Mouse (Mus musculus) stomach, postnatal 0 days (tissue): ENCODE data around the gene Nckap5. TPM values are rescaled to one million over a fixed set of nuclear protein-coding genes. Genes with fewer than 3 reads are reported as not detected.

Experiments
- ATAC-seq: fragments of 200-750 bp; cut with Nextera tagmentation; 2 replicates; pipeline ENCODE4 v1.8.0; 2017; ENCODE audit not compliant: low FRiP score, low TSS enrichment
- DNase-seq: peaks from one replicate; pipeline ENCODE4 v3.0.0-alpha.2; 2016; ENCODE audit warnings: low spot score
- H3K27ac ChIP-seq: fragments of 300-500 bp; sonication (generic); replicated peaks from 2 replicates; pipeline ENCODE4 v1.5.1; 2014; ENCODE audit warnings: mild to moderate bottlenecking, control low read depth
- H3K27me3 ChIP-seq: fragments of 300-500 bp; sonication (generic); 2 replicates; pipeline ENCODE4 v1.6.1; 2014; ENCODE audit warnings: low read length; ENCODE audit not compliant: control insufficient read depth, insufficient read depth
- H3K36me3 ChIP-seq: fragments of 300-500 bp; sonication (generic); 2 replicates; pipeline ENCODE4 v1.6.1; 2014; ENCODE audit warnings: low read length, mixed read lengths; ENCODE audit not compliant: control insufficient read depth, insufficient read depth
- H3K4me1 ChIP-seq: fragments of 300-500 bp; sonication (generic); replicated peaks from 2 replicates; pipeline ENCODE4 v1.6.1; 2014; ENCODE audit warnings: antibody characterized with exemption; ENCODE audit not compliant: control insufficient read depth, insufficient read depth
- H3K4me2 ChIP-seq: fragments of 300-500 bp; sonication (generic); replicated peaks from 2 replicates; pipeline ENCODE4 v1.6.1; 2014; ENCODE audit warnings: low read depth, mild to moderate bottlenecking, control low read depth, moderate library complexity
- H3K4me3 ChIP-seq: fragments of 300-500 bp; sonication (generic); 2 replicates; pipeline ENCODE4 v1.5.1; 2014; ENCODE audit warnings: low read depth, low read length, control low read depth
- H3K9ac ChIP-seq: fragments of 300-500 bp; sonication (generic); 2 replicates; pipeline ENCODE4 v1.6.1; 2014; ENCODE audit warnings: mild to moderate bottlenecking, low read length, control low read depth, mixed read lengths
- H3K9me3 ChIP-seq: fragments of 300-500 bp; sonication (generic); 2 replicates; pipeline ENCODE4 v1.6.1; 2016; ENCODE audit warnings: low read length; ENCODE audit not compliant: control insufficient read depth
- CTCF ChIP-seq: IDR thresholded peaks from 2 replicates; pipeline ENCODE4 v1.5.1; 2016; ENCODE audit warnings: antibody characterized with exemption, low read depth, mild to moderate bottlenecking, moderate library complexity
- EP300 ChIP-seq: optimal IDR thresholded peaks from 2 replicates; pipeline ENCODE3; 2016; ENCODE audit warnings: antibody characterized with exemption
- WGBS: fragments of 180-500 bp; shearing (Covaris S2); extraction: QIAGEN DNeasy Blood & Tissue Kit; methylation state at CpG from one replicate; pipeline ENCODE4 v1.1.7; 2014; 5-methylcytosine and 5-hydroxymethylcytosine counted together
- polyA plus RNA-seq: library from polyadenylated mRNA; unstranded; fragments of >200 nt; fragmentation: Nextera tagmentation; extraction: Ambion mirVana; gene quantifications from 2 replicates; pipeline ENCODE4 v1.2.1, GENCODE M21; 2015

The Nckap5 gene
- polyA plus RNA-seq, 1 experiment from 2014 or later: 1.9 TPM

GRCm38 (mm10) chr1:126652085-126652484, 178.5 kb downstream of the Nckap5 start:
- Histone ChIP-seq H3K4me3 (no peak overlapping the region), H3K9me3 (no peaks in the 10 kb centered on the region), H3K4me2 (no peak overlapping the region), H3K27ac (no peak overlapping the region), H3K9ac (no peak overlapping the region), H3K27me3 (no peaks in the 10 kb centered on the region), H3K4me1 (no peaks in the 10 kb centered on the region), H3K36me3 (no peaks in the 10 kb centered on the region)
- DNase-seq (no peak), ATAC-seq (no peak)
- WGBS: 57% methylated on average over 2 of the region's 2 CpGs
- no peak for TF ChIP-seq CTCF
- no peak for TF ChIP-seq EP300

- no peaks in the 10 kb centered on the region for H3K36me3 ChIP-seq
- WGBS: 54% methylated on average over 5 of the region's 5 CpGs
- H3K9ac ChIP-seq: no peak overlapping the region
- no peaks in the 10 kb centered on the region for H3K4me1 ChIP-seq
- H3K4me3 ChIP-seq: no peak overlapping the region
- H3K27me3 ChIP-seq: no peaks in the 10 kb centered on the region
- TF ChIP-seq CTCF (no peak), EP300 (no peak)
- no peak overlapping the region for H3K4me2 ChIP-seq
- no peak for ATAC-seq
- no peaks in the 10 kb centered on the region for H3K9me3 ChIP-seq
- H3K27ac ChIP-seq: no peak overlapping the region
- no peak for DNase-seq
These were observed 179.8 kb downstream of the Nckap5 start for GRCm38 (mm10) chr1:126650806-126651205.

- WGBS: 88% methylated on average over 5 of the region's 5 CpGs
- Histone ChIP-seq H3K9me3 (no peaks in the 10 kb centered on the region), H3K36me3 (no peaks in the 10 kb centered on the region), H3K27ac (no peak overlapping the region), H3K4me1 (no peaks in the 10 kb centered on the region), H3K27me3 (no peaks in the 10 kb centered on the region), H3K4me3 (no peak overlapping the region), H3K9ac (no peak overlapping the region), H3K4me2 (no peak overlapping the region)
- TF ChIP-seq CTCF: no peak
- no peak for TF ChIP-seq EP300
- DNase-seq (no peak), ATAC-seq (no peak)
These were observed 187.8 kb downstream of the Nckap5 start for GRCm38 (mm10) chr1:126642751-126643150.

GRCm38 (mm10) chr1:126639463-126639862, 191.1 kb downstream of the Nckap5 start:
- no peaks in the 10 kb centered on the region for H3K36me3 ChIP-seq
- H3K4me1 ChIP-seq: no peaks in the 10 kb centered on the region
- no peaks in the 10 kb centered on the region for H3K27me3 ChIP-seq
- H3K9ac ChIP-seq: no peak overlapping the region
- no peak overlapping the region for H3K4me3 ChIP-seq
- no peak for ATAC-seq
- no peaks in the 10 kb centered on the region for H3K9me3 ChIP-seq
- no peak for TF ChIP-seq CTCF
- TF ChIP-seq EP300: no peak
- no peak overlapping the region for H3K4me2 ChIP-seq
- DNase-seq: no peak
- WGBS: 68% methylated on average over 2 of the region's 2 CpGs
- H3K27ac ChIP-seq: no peak overlapping the region

- DNase-seq (no peak), ATAC-seq (no peak)
- Histone ChIP-seq H3K27me3 (no peaks in the 10 kb centered on the region), H3K4me3 (no peak overlapping the region), H3K36me3 (no peaks in the 10 kb centered on the region), H3K9me3 (no peaks in the 10 kb centered on the region), H3K4me2 (no peak overlapping the region), H3K4me1 (no peaks in the 10 kb centered on the region), H3K27ac (no peak overlapping the region), H3K9ac (no peak overlapping the region)
- WGBS: 67% methylated on average over 1 of the region's 1 CpGs
- TF ChIP-seq CTCF (no peak), EP300 (no peak)
These were observed 193.1 kb downstream of the Nckap5 start for GRCm38 (mm10) chr1:126637515-126637914.

- Histone ChIP-seq H3K9me3 (no peaks in the 10 kb centered on the region), H3K27ac (no peak overlapping the region), H3K36me3 (no peaks in the 10 kb centered on the region), H3K4me2 (no peak overlapping the region), H3K9ac (no peak overlapping the region), H3K4me3 (no peak overlapping the region), H3K27me3 (no peaks in the 10 kb centered on the region), H3K4me1 (no peaks in the 10 kb centered on the region)
- ATAC-seq (no peak), DNase-seq (no peak)
- TF ChIP-seq EP300 (no peak), CTCF (no peak)
- WGBS: 68% methylated on average over 3 of the region's 3 CpGs
These were observed 204.4 kb downstream of the Nckap5 start for GRCm38 (mm10) chr1:126626206-126626605.

- H3K9ac ChIP-seq: no peak overlapping the region
- ATAC-seq (no peak), DNase-seq (no peak)
- H3K4me3 ChIP-seq: no peak overlapping the region
- no peaks in the 10 kb centered on the region for H3K36me3 ChIP-seq
- H3K4me1 ChIP-seq: no peaks in the 10 kb centered on the region
- no peak overlapping the region for H3K4me2 ChIP-seq
- H3K27ac ChIP-seq: no peak overlapping the region
- H3K27me3 ChIP-seq: no peaks in the 10 kb centered on the region
- TF ChIP-seq CTCF (no peak), EP300 (no peak)
- WGBS: 51% methylated on average over 4 of the region's 4 CpGs
- H3K9me3 ChIP-seq: no peaks in the 10 kb centered on the region
These were observed 208.6 kb downstream of the Nckap5 start for GRCm38 (mm10) chr1:126622036-126622435.
